Mouse (Mus musculus) kidney, adult 2 months (tissue): Measurements from ENCODE around the gene Pcsk6.

Experiments used
- CTCF ChIP-seq: fragments of 200-500 bp; conservative IDR thresholded peaks from 2 replicates; pipeline ENCODE4 v1.5.1; 2011; ENCODE audit warnings: low read depth, mild to moderate bottlenecking, control low read depth, low read length, moderate library complexity, mixed read lengths; ENCODE audit not compliant: insufficient read depth, insufficient read length
- POLR2A ChIP-seq: fragments of 200-500 bp; IDR thresholded peaks from one replicate; pipeline ENCODE4 v1.6.1; 2011; ENCODE audit warnings: low read depth, low read length, control low read depth

- TF ChIP-seq POLR2A, result no peak
- TF ChIP-seq CTCF, result no peak
Observed at GRCm38 (mm10) chr7:65948891-65949290, 87.4 kb downstream of the Pcsk6 start.
